Mouse (Mus musculus) testis, adult 2 months (tissue): ENCODE results near the gene Tmem132b.

Experiments used
- CTCF ChIP-seq: fragments of 200-500 bp; IDR thresholded peaks from 2 replicates; pipeline ENCODE4 v1.5.1; 2012; ENCODE audit warnings: low read depth, mild to moderate bottlenecking, inconsistent platforms, low read length, moderate library complexity; ENCODE audit not compliant: control insufficient read depth, insufficient read depth, insufficient replicate concordance
- POLR2A ChIP-seq: fragments of 200-500 bp; IDR thresholded peaks from 2 replicates; pipeline ENCODE4 v1.6.1; 2012; ENCODE audit warnings: low read depth, mild to moderate bottlenecking, inconsistent platforms, low read length, moderate library complexity; ENCODE audit not compliant: control insufficient read depth

GRCm38 (mm10) chr5:125780332-125780731 lies 248.8 kb downstream of the Tmem132b start:
- TF ChIP-seq CTCF (no peak), POLR2A (no peak)
